Mouse (Mus musculus) thymus, postnatal 0 days (tissue): ENCODE measurements around the gene Slc16a7. TPM values are rescaled to one million over a fixed set of nuclear protein-coding genes. Genes with fewer than 3 reads are reported as not detected.

Source experiments
- DNase-seq: peaks from one replicate; pipeline ENCODE4 v3.0.0-alpha.2; 2015; ENCODE audit warnings: low spot score
- polyA plus RNA-seq: library from polyadenylated mRNA; unstranded; fragments of >200 nt; fragmentation: Nextera tagmentation; extraction: Ambion mirVana; gene quantifications from 2 replicates; pipeline ENCODE4 v1.2.1, GENCODE M21; 2015

Slc16a7 gene
- polyA plus RNA-seq, 1 experiment from 2014 or later = 3.1 TPM

- no peak for DNase-seq
Measured at GRCm38 (mm10) chr10:125185387-125185786, 203.9 kb downstream of the Slc16a7 start.

GRCm38 (mm10) chr10:125184146-125184545 lies 205.1 kb downstream of the Slc16a7 start:
- no peak for DNase-seq

- no peak for DNase-seq
Measured at GRCm38 (mm10) chr10:125182545-125182944, 206.7 kb downstream of the Slc16a7 start.

GRCm38 (mm10) chr10:125177782-125178181 lies 211.5 kb downstream of the Slc16a7 start:
- no peak for DNase-seq

GRCm38 (mm10) chr10:125175013-125175650 lies 214.1 kb downstream of the Slc16a7 start:
- no peak for DNase-seq

- no peak for DNase-seq
Measured at GRCm38 (mm10) chr10:125171625-125172024, 217.6 kb downstream of the Slc16a7 start.

GRCm38 (mm10) chr10:125171154-125171553 lies 218.1 kb downstream of the Slc16a7 start:
- no peak for DNase-seq
